Mouse (Mus musculus) bone marrow macrophage, adult 2 months (primary cell): ENCODE results near the gene R3hdm2.

ENCODE experiments used
- CTCF ChIP-seq: IDR thresholded peaks from 2 replicates; pipeline ENCODE4 v1.5.1; 2012; ENCODE audit warnings: low read depth, mild to moderate bottlenecking, low read length, moderate library complexity
- POLR2A ChIP-seq: IDR thresholded peaks from 2 replicates; pipeline ENCODE4 v1.6.1; 2012; ENCODE audit warnings: mild to moderate bottlenecking, low read depth, low read length, borderline replicate concordance

- TF ChIP-seq POLR2A (no peak), CTCF (no peak)
Measured at GRCm38 (mm10) chr10:127336952-127337351, 43.2 kb upstream of the R3hdm2 start.
